Mouse (Mus musculus) liver (tissue): ENCODE results near the gene Lztfl1.
"Not testable (repeated sequence)": the region's sequence is repeated elsewhere in the genome, so short reads cannot be mapped to it uniquely, and the experiment has no call there.

ENCODE experiments used
- DNase-seq: peaks from one replicate; pipeline ENCODE4 v3.0.0-alpha.2; 2020; ENCODE audit warnings: mixed read lengths

Gene Lztfl1

GRCm38 (mm10) chr9:123717186-123718008 lies at the start of gene Lztfl1:
Gene Lztfl1 (minus strand): TSS chr9:123717697.
- DNase-seq = peak; percentile 95

DNA sequence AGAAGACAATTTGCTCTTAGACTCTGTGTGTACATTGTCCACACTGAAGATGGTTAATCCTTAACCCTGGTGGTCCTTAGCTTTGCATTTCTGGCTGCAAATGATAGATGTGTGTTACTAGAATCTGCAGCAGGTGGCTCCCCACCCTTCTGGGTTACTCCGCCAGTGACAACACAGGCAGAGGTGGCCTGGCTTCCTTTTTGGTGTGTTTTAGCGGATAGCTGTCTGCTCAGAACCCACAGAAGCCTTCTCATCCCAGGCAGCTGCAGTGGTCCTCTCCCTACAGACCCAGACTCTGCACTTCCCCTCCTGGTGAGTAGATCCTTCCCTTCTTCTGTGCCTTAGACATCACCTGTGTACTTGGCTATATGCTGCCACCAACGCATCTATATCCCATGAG lies 49.5 kb upstream of the Lztfl1 start:
- DNase-seq = no peak

DNA sequence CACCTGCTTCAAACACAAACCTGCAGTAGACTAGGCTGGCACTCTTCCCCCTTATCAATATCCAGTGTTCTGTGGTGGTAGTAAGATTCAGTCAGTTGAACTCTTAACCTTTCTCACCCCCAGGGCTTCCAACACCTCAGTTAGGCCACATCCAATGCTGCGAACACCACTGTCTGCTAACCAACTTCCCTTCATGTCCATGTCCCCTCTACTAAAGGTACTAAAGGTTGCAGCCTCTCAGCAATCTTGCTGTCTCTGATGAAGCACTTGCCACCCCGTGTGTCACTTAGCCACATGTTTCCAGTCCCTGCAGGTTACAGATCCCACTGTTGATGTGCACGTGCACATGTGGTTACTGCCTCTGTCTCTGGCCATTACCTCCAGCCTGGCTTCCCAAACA lies 46.3 kb upstream of the Lztfl1 start:
- DNase-seq = no peak

GRCm38 (mm10) chr9:123762886-123763285 lies 45.4 kb upstream of the Lztfl1 start:
- no peak for DNase-seq

- no peak for DNase-seq
These were observed 43.3 kb upstream of the Lztfl1 start for GRCm38 (mm10) chr9:123760806-123761205.

DNA sequence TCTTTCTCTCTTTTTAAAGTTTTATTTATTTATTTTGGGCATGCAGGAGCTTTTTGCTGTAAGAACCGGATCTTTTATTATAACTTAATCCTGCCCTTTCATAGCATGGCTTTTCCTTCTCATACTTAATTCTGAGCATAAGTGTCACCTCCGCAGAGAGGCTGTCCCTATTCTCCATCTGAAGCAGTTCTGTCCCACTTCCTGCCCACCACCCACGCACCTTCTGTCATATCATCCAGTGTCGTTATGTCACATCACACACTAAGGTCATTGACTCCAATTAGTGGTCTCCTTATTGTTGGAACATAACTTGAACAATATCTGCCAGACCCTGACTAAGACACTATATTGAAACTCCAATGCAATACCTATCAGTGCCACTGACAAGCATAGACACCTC lies 41.1 kb upstream of the Lztfl1 start:
- no peak for DNase-seq

DNA sequence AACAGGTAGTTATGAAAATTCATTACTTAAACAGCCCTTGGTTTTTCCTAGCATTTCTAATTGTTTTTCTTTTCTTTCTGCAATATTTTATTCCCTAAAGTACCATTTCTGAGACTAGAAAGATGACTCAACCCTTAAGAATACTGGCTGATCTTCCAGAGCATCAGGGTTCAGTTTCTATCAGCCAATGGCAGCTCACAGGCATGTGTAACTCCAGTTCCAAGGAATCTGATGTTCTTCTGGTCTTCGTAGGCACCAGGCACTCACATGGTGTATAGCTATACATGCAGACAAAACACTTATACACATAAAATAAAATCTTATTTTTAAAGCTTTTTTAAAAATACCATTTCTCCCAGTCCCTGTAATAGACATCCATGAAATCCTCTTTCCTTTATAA lies 40.7 kb upstream of the Lztfl1 start:
- DNase-seq = no peak

DNA sequence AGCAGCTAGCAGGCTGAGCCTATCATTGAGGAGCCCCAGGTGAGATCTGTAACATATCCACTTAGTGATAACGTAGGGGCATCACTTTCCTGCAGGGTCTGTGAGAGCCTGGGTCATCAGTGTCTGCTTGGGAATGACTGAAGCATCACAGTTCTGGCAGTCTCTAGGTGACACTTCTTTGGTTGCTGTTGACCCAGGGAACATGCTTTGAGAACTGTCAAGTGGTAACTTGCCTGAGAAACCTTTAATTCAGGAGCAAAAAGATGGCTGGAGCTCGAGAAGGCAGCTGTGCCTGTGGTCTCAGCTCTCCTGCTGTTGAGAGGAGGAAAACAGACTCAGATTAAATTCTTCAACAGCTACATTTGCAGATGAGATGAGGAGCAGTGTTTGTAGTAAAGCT lies 39.8 kb upstream of the Lztfl1 start:
- no peak for DNase-seq

- no peak for DNase-seq
These were observed 39.3 kb upstream of the Lztfl1 start for GRCm38 (mm10) chr9:123756752-123757151.

- DNase-seq = no peak
These were observed 36.8 kb upstream of the Lztfl1 start for GRCm38 (mm10) chr9:123754333-123754732.

- DNase-seq = not testable (repeated sequence)
These were observed 32.2 kb upstream of the Lztfl1 start for GRCm38 (mm10) chr9:123749687-123750086.

GRCm38 (mm10) chr9:123740799-123741198 lies 23.3 kb upstream of the Lztfl1 start:
- no peak for DNase-seq

GRCm38 (mm10) chr9:123734133-123734532 lies 16.6 kb upstream of the Lztfl1 start:
- DNase-seq = no peak

DNA sequence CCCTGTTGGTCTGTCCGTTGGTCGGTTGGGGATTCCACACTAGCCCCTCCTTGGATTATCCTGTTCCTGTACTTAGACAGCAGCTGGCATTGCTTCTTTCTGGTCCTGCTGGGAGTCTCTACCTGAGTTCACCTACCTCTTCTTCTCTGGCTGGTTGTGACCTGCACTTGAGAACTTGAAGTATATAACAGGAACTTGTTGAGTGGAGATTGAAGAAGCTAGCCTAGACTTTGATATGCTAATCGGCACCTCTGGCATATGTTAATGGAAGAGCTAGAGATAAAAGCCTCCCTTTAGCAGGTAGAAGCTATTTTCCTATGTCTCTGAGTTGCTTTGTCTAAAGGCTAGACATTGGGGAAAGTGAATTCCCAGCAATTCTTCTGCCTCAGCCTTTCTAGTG lies 13.8 kb upstream of the Lztfl1 start:
- no peak for DNase-seq

- DNase-seq = no peak
These were observed 5.4 kb upstream of the Lztfl1 start for GRCm38 (mm10) chr9:123722737-123723493.

DNA sequence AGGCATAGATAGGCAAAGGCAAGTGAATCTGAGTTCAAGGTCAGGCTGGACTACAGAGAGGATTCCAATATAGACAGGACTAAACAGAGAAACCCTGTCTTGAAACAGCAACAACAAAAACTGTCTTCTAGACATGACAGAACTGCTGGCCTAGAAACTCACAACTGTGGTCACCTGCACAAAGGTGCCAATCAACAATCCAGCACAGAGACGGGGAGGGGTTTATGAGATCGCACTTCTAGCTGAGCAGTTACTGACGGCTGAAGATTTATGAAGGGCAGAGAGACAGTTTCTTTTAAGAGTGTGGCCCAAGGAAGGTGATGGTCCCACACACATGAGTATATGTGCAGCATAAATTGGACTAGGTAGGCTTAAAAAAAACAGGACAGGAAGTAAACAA lies 1.2 kb downstream of the Lztfl1 start:
- no peak for DNase-seq

- DNase-seq = no peak
These were observed 4.4 kb downstream of the Lztfl1 start for GRCm38 (mm10) chr9:123713111-123713510.

DNA sequence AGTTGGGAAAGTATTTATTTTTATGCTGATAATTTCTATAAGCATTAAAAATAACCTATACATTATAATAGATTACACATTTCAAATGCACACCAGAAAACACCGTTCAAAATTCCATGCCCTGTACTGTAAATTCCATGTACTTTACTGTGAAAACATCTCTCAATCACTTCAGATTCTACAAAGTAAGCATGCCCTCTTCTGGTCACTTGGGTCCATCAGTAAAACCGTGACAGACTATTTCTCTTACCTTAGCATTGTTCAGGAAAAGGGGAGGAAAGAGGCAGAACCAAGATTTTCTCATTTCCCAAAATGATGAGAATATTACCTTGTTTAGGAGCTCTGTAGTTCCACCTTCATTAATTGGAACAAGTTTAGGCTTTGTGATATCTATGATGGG lies 8.3 kb downstream of the Lztfl1 start:
- no peak for DNase-seq

GRCm38 (mm10) chr9:123701822-123702221 lies 15.7 kb downstream of the Lztfl1 start:
- peak; percentile 67 for DNase-seq

- DNase-seq = no peak
These were observed 21.7 kb downstream of the Lztfl1 start for GRCm38 (mm10) chr9:123695634-123696302.

DNA sequence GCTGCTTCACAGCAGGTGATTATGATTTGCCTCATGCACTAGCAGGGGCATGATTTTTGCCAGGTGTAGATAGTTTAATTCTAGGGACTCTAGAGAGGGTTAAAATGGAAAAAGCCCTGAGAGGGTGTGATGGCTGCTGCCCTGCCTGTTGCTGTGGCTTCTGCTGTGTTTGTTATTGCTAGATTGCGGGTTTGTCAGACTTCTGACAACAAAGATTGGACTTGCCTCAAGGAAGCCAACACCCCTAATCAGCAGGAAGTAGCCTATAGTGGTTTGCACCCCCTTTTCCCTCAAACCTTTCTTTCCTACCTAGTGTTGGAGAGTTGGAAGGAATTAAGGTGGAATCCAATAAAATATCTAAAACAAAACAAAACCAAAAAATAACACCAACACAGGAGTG lies 29.3 kb downstream of the Lztfl1 start:
- no peak for DNase-seq

DNA sequence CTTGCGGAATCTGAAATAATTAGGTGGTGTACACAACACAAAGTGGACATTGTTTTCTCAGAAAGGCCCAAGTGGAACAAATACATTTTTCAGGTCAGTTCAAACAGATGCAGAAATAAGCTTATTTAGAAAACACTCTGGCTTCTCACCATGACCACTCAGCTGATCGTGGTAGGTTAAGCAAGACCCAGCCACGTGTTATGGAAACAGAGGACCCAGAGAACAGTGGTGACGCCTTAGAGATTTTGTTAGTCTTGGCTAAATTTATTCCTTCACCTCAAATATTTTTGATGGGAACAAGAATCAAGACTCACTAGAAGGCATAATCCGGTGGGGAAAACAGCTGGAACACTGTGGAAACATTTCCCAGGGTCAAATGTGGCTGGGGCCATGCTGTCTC lies 31.3 kb downstream of the Lztfl1 start:
- DNase-seq = no peak

DNA sequence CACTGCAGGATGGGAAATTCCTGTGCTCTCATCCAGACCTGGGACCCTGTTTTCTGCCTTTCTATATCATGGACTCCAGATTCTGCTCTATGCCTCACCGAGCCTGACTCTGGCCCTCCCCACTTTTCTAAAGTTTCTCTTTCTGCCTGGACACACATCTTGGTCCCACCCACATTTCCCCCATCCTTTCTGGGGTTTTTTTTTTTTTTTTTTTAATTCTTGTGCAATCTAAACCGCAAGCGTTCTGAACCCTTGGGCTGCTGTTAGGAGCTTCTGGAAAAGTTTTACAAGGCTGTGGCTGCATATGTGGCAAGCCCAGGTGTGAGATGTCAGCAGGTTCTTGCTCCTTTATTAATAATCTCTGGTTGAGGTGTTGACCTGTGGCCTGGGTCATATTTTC lies 33.8 kb downstream of the Lztfl1 start:
- DNase-seq = no peak

DNA sequence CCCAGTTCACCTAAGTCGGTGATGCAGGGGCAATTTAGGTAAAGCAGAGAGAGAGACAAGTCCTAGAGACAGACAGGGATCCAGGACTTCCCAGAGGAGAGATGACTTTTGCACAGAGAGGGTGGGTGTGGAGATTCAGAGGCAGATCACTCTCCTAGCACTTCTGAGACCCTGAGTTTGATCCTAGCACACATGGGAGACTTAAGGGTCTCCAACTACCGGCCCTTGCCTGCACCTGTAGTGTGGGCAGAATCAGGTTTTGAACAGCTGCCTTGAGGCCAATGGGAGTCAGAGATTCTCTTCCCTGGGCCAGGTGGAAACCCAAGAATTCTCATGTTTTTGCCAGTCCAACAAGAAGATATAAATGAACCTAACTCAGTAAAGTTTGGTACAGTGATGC lies 38.3 kb downstream of the Lztfl1 start:
- no peak for DNase-seq
